Mouse (Mus musculus): ENCODE measurements around the gene Gm10306. TPM values are rescaled to one million over a fixed set of nuclear protein-coding genes. Genes with fewer than 3 reads are reported as not detected.

Gene Gm10306
- polyA plus RNA-seq (2014; fragmentation: Illumina TruSeq; extraction: RNeasy Lipid Tissue Mini Kit (QIAGEN cat#74804); ENCODE audit: low read depth, low replicate concordance), result not detected

DNA sequence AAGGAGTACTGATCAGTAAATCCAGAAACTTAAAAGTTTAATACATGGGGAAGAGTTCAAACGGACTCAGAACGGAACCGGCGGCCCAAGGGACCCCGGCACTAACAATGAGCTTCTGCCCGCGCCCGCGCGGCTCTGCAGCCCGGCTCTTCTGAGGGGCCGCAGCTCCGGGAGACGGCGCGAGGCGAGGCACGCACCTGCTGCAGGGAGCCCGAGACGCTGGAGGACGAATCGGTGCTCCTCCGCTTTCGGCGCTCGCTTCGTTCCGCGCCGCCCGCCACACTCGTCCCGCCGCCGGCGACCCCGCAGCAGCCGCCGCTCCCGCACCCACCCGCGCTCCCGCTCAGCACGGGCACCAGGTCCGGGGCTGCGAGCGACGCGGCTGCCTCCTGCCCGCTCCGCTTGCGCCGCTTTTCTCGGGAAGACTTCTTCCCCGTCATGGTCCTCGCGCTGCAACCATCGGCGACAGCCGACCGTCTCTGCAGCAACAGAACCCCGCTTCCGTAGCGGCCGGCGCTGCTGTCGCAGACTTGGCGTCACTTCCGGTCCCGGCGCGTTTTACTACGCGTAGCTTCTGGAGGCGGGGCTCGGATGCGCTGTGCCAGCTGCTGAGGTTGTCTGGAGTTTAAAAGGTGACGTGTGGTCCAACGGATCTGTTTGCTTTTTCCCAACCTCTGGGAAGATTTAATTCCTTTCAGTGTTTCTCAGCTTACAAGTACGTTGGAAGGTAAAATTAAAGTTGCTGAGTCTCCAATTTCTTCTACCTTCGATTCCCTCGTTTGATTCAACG is at the start of gene Gm10306, which contains the start of gene Caap1:
TSS of gene Gm10306 (plus strand) at position 282 of the 790 bp plus-strand sequence.
TSS of gene Caap1 (minus strand) at position 532 of the 790 bp plus-strand sequence.

DNA sequence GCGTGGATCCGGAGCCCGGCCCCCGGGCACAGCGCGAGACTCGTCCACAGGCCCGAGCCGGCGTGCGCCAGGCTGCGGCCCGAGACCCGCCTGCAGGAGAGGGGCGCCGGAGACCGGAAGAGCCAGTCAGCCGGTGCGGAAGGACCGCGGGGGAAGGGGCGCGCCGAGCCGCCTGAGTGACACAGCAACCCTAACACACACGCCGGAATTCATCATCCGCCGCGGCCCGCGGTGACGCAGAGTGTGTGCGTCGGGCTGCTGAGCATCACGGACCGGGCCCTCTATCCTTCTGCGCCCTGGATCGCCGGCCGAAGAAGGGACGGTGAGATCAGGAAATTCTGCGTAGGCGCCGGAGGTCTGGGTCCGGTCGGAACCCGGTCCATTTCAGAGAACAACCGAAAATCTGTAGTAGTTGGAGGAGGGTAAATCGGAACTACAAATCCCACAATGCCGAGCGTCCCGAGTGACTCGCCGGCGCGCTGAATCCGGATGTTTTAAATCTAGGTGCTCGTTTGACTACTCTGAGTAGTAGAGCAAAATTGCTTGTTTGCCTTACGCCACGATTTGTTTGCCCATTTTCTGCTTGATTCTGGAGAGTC is 46.8 kb downstream of the Gm10306 start, which contains the start of gene Plaa:
TSS of gene Plaa (minus strand) at position 214 of the 599 bp plus-strand sequence.

Other genes starting within 250 kb of the Gm10306 start
- 29.1 TPM for gene Caap1, start 250 bp downstream of the Gm10306 start, polyA plus RNA-seq (2014; fragmentation: Illumina TruSeq; extraction: RNeasy Lipid Tissue Mini Kit (QIAGEN cat#74804); ENCODE audit: low read depth, low replicate concordance)
- gene Plaa, start 46.7 kb downstream of the Gm10306 start, polyA plus RNA-seq (2014; fragmentation: Illumina TruSeq; extraction: RNeasy Lipid Tissue Mini Kit (QIAGEN cat#74804); ENCODE audit: low read depth, low replicate concordance), result 240 TPM
- 92.5 TPM for gene Ift74, start 57.9 kb downstream of the Gm10306 start, polyA plus RNA-seq (2014; fragmentation: Illumina TruSeq; extraction: RNeasy Lipid Tissue Mini Kit (QIAGEN cat#74804); ENCODE audit: low read depth, low replicate concordance)
- gene Lrrc19, start 93.6 kb downstream of the Gm10306 start, polyA plus RNA-seq (2014; fragmentation: Illumina TruSeq; extraction: RNeasy Lipid Tissue Mini Kit (QIAGEN cat#74804); ENCODE audit: low read depth, low replicate concordance), result not detected
- 62.7 TPM for gene Tek, start 182.7 kb downstream of the Gm10306 start, polyA plus RNA-seq (2014; fragmentation: Illumina TruSeq; extraction: RNeasy Lipid Tissue Mini Kit (QIAGEN cat#74804); ENCODE audit: low read depth, low replicate concordance)

Measured in adrenal gland, adult 10 weeks (tissue).